Comparison of ENCODE assay signal across 8 mouse cellular contexts in genomic region chr16:76370716-76371613, GRCm38 (mm10). TPM values are rescaled to one million over a fixed set of nuclear protein-coding genes. Genes with fewer than 3 reads are reported as not detected.
DNase-seq lines count a peak whose midpoint lies in the region; ATAC-seq and TF ChIP-seq lines count a peak whose summit lies in the region.

No protein-coding gene starts in this region.

- H3K9me3 ChIP-seq in limb, embryonic 14.5 days (ENCODE audit: control insufficient read depth, low read length): no peaks in the 10 kb centered on the region

- H3K27me3 ChIP-seq in heart, adult 2 months (ENCODE audit: control insufficient read depth, insufficient read depth, low read length): no peaks in the 10 kb centered on the region
- H3K27me3 ChIP-seq in limb, embryonic 14.5 days (ENCODE audit: control insufficient read depth, insufficient read depth, low read length): no peaks in the 10 kb centered on the region
- H3K27me3 ChIP-seq in splenic B cell, adult 2 months (ENCODE audit: control insufficient read depth, insufficient read depth, low read length, poor library complexity, severe bottlenecking): no peaks in the 10 kb centered on the region

- no peak for TF ChIP-seq POLR2A in heart, adult 2 months (IDR thresholded peaks at IDR 0.05; ENCODE audit: insufficient read depth, low read depth, low read length)
- TF ChIP-seq POLR2A in limb, embryonic 14.5 days (IDR thresholded peaks at IDR 0.05; ENCODE audit: borderline replicate concordance, extremely low read depth, insufficient read depth, insufficient read length): no peak

- peaks cover 17% of the 10 kb centered on the region for H3K4me1 ChIP-seq in heart, adult 2 months (ENCODE audit: control insufficient read depth, insufficient read depth, low read length)
- H3K4me1 ChIP-seq in limb, embryonic 14.5 days (ENCODE audit: control insufficient read depth, insufficient read depth, low read length): peaks cover 17% of the 10 kb centered on the region

- H3K4me3 ChIP-seq in heart, adult 2 months: peak overlapping the region; percentile 75
- peak overlapping the region; percentile 84 for H3K4me3 ChIP-seq in limb, embryonic 14.5 days (replicated peaks; ENCODE audit: low read length)

- no peak for DNase-seq in heart, adult 2 months
- no peak for DNase-seq in heart, postnatal 14 days
- DNase-seq in CD4-positive helper T cell, adult 2 months (ENCODE audit: low read depth, low spot score): peak; percentile 60
- peak; percentile 63 for DNase-seq in limb, embryonic 14.5 days (ENCODE audit: low spot score)
- DNase-seq in splenic B cell, adult 2 months (ENCODE audit: low read depth, low spot score): peak; percentile 54
- DNase-seq in right cerebral cortex, postnatal 4 days: no peak
- no peak for DNase-seq in layer of hippocampus, adult 11-12 months (ENCODE audit: low spot score)

- H3K27ac ChIP-seq in heart, adult 2 months: peak overlapping the region; percentile 99
- H3K27ac ChIP-seq in limb, embryonic 14.5 days (replicated peaks; ENCODE audit: low read depth, low read length): no peak overlapping the region

- H3K79me2 ChIP-seq in heart, adult 2 months (replicated peaks; ENCODE audit: control insufficient read depth, insufficient read depth, low read length): peaks cover 13% of the 10 kb centered on the region

- WGBS in heart, adult 2 months: 28% methylated on average over 12 of the region's 12 CpGs
- 29% methylated on average over 12 of the region's 12 CpGs for WGBS in limb, embryonic 14.5 days

- H3K9ac ChIP-seq in heart, adult 2 months (ENCODE audit: low read depth, low read length): peak overlapping the region; percentile 64; the same call in 1 of the 2 replicates
- peak overlapping the region; percentile 98 for H3K9ac ChIP-seq in limb, embryonic 14.5 days (ENCODE audit: low read depth, low read length, severe bottlenecking)

- peak; percentile 54 for TF ChIP-seq CTCF in heart, adult 2 months (IDR thresholded peaks at IDR 0.05)

- no peak for TF ChIP-seq EP300 in heart, adult 2 months (IDR thresholded peaks at IDR 0.05; ENCODE audit: insufficient read depth, low read depth, low read length)

- H3K36me3 ChIP-seq in heart, adult 2 months (ENCODE audit: control insufficient read depth, insufficient read depth, low read length): peaks cover 31% of the 10 kb centered on the region
- H3K36me3 ChIP-seq in limb, embryonic 14.5 days (ENCODE audit: control insufficient read depth, insufficient read depth, low read length): peaks cover 6% of the 10 kb centered on the region; the same call in 1 of the 2 replicates
- H3K36me3 ChIP-seq in splenic B cell, adult 2 months (ENCODE audit: control insufficient read depth, insufficient read depth, low read length, poor library complexity, severe bottlenecking): no peaks in the 10 kb centered on the region

- H3K4me2 ChIP-seq in limb, embryonic 14.5 days (replicated peaks; ENCODE audit: low read depth, low read length, severe bottlenecking): peak overlapping the region; percentile 73

- ATAC-seq in erythroid progenitor cell, adult 5-6 weeks (replicated peaks; ENCODE audit: low FRiP score, poor library complexity, severe bottlenecking): peak; percentile 48
- ATAC-seq in limb, embryonic 14.5 days (ENCODE audit: low FRiP score, low read depth): no peak

- intact Hi-C loops in heart, adult 2 months (cut with DNase I): loop anchor here (2.0 to 10.0 kb wide), 7 partner anchors 49 to 604 kb away; partner anchors contain the start of gene Hspa13
- intact Hi-C loops in heart, postnatal 14 days (cut with DNase I): loop anchor here (2.0 to 10.0 kb wide), 5 partner anchors 74 to 604 kb away; partner anchors contain the start of gene Hspa13

RNA-seq across cellular contexts. Expression of gene Nrip1, which starts 2.7 kb away (rescaled TPM):
- total RNA-seq in heart, adult 2 months (2021): 10 to 100 TPM; 20.6 to 32.3 TPM
- 3.1 and 6.7 TPM in 2 replicates for polyA plus RNA-seq in heart, adult 2 months (2012; rRNA removed)
- 10 to 100 TPM; 28.7 to 29.2 TPM for total RNA-seq in heart, postnatal 14 days (2021)
- total RNA-seq in erythroid progenitor cell, adult 5-6 weeks (2015; ENCODE audit: low replicate concordance): 72.1 and 83.4 TPM in 2 replicates
- 62.9 and 99.2 TPM in 2 replicates for total RNA-seq in erythroid progenitor cell, adult 5-6 weeks (2017; ENCODE audit: low replicate concordance)
- 6.5 and 6.9 TPM in 2 replicates for polyA plus RNA-seq in limb, embryonic 14.5 days (2012; rRNA removed)
- 34.3 and 37.3 TPM in 2 replicates for polyA plus RNA-seq in limb, embryonic 14.5 days (2014; fragmentation: Nextera tagmentation; extraction: Ambion mirVana)

Comparison
In these comparisons a context has a peak if more than half of its experiments do, and no peak if none do; other contexts are left out.
1. DNase-seq: peak in CD4-positive helper T cell, adult 2 months (single experiment), limb, embryonic 14.5 days (single experiment) and splenic B cell, adult 2 months (single experiment); none in heart, adult 2 months (0 of 2), heart, postnatal 14 days (0 of 2), right cerebral cortex, postnatal 4 days (single experiment) and layer of hippocampus, adult 11-12 months (single experiment).